Mouse (Mus musculus): ENCODE results near the gene Ldlr. TPM values are rescaled to one million over a fixed set of nuclear protein-coding genes. Genes with fewer than 3 reads are reported as not detected.
A peak's percentile ranks its signal among the peaks of the same experiment; 100 is the strongest.
"Not testable (repeated sequence)": the region's sequence is repeated elsewhere in the genome, so short reads cannot be mapped to it uniquely, and the experiment has no call there.

The Ldlr gene
- total RNA-seq (2022), result 10 to 100 TPM; 16.7 to 38.7 (median 26.4) TPM

GRCm38 (mm10) chr9:21723377-21724146 is at the start of gene Ldlr:
Gene Ldlr, plus strand, starts transcription at chr9:21723483.
- DNase-seq (ENCODE audit: low spot score in 2 of 2), result peak; percentile 72 to 73

GRCm38 (mm10) chr9:21677706-21678105 is 45.6 kb upstream of the Ldlr start:
- no peak for DNase-seq (ENCODE audit: low spot score in 2 of 2)

GRCm38 (mm10) chr9:21680448-21680847 is 42.8 kb upstream of the Ldlr start:
- DNase-seq (ENCODE audit: low spot score in 2 of 2), result no peak

GRCm38 (mm10) chr9:21682827-21683226 is 40.5 kb upstream of the Ldlr start:
- DNase-seq (ENCODE audit: low spot score in 2 of 2), result no peak

GRCm38 (mm10) chr9:21683897-21684296 is 39.4 kb upstream of the Ldlr start:
- DNase-seq (ENCODE audit: low spot score in 2 of 2), result no peak

GRCm38 (mm10) chr9:21688554-21688953 is 34.7 kb upstream of the Ldlr start:
- no peak for DNase-seq (ENCODE audit: low spot score in 2 of 2)

GRCm38 (mm10) chr9:21690031-21690430 is 33.3 kb upstream of the Ldlr start:
- DNase-seq (ENCODE audit: low spot score in 2 of 2), result no peak

- DNase-seq (ENCODE audit: low spot score in 2 of 2), result no peak
Measured at GRCm38 (mm10) chr9:21691862-21692261, 31.4 kb upstream of the Ldlr start.

- DNase-seq (ENCODE audit: low spot score in 2 of 2), result no peak
Measured at GRCm38 (mm10) chr9:21692491-21692890, 30.8 kb upstream of the Ldlr start.

- no peak for DNase-seq (ENCODE audit: low spot score in 2 of 2)
Measured at GRCm38 (mm10) chr9:21694071-21694470, 29.2 kb upstream of the Ldlr start.

GRCm38 (mm10) chr9:21695229-21695792 is 28.0 kb upstream of the Ldlr start:
- no peak for DNase-seq (ENCODE audit: low spot score in 2 of 2)

GRCm38 (mm10) chr9:21697121-21697520 is 26.2 kb upstream of the Ldlr start:
- DNase-seq (ENCODE audit: low spot score in 2 of 2), result no peak

GRCm38 (mm10) chr9:21699280-21699679 is 24.0 kb upstream of the Ldlr start:
- DNase-seq (ENCODE audit: low spot score in 2 of 2), result not testable (repeated sequence)

- DNase-seq (ENCODE audit: low spot score in 2 of 2), result no peak
Measured at GRCm38 (mm10) chr9:21701091-21701490, 22.2 kb upstream of the Ldlr start.

- DNase-seq (ENCODE audit: low spot score in 2 of 2), result no peak
Measured at GRCm38 (mm10) chr9:21703494-21703893, 19.8 kb upstream of the Ldlr start.

GRCm38 (mm10) chr9:21706085-21706484 is 17.2 kb upstream of the Ldlr start:
- DNase-seq (ENCODE audit: low spot score in 2 of 2), result no peak

GRCm38 (mm10) chr9:21706586-21707265 is 16.6 kb upstream of the Ldlr start:
- DNase-seq (ENCODE audit: low spot score in 2 of 2), result no peak

- DNase-seq (ENCODE audit: low spot score in 2 of 2), result no peak
Measured at GRCm38 (mm10) chr9:21709340-21709739, 13.9 kb upstream of the Ldlr start.

- DNase-seq (ENCODE audit: low spot score in 2 of 2), result no peak
Measured at GRCm38 (mm10) chr9:21715298-21715697, 8.0 kb upstream of the Ldlr start.

GRCm38 (mm10) chr9:21717015-21717414 is 6.3 kb upstream of the Ldlr start:
- no peak for DNase-seq (ENCODE audit: low spot score in 2 of 2)

GRCm38 (mm10) chr9:21721036-21721435 is 2.2 kb upstream of the Ldlr start:
- no peak for DNase-seq (ENCODE audit: low spot score in 2 of 2)

- peak; percentile 85 to 90 for DNase-seq (ENCODE audit: low spot score in 2 of 2)
Measured at GRCm38 (mm10) chr9:21724147-21724536, 859 bp downstream of the Ldlr start.
